Mouse (Mus musculus) small intestine, adult 2 months (tissue): ENCODE data around the gene Suv39h1.

Experiments used
- CTCF ChIP-seq: fragments of 200-500 bp; IDR thresholded peaks from 2 replicates; pipeline ENCODE4 v1.5.1; 2012; ENCODE audit warnings: low read depth, mild to moderate bottlenecking, control low read depth, inconsistent platforms, low read length, moderate library complexity, mixed read lengths; ENCODE audit not compliant: insufficient replicate concordance, insufficient read length; ENCODE audit errors: extremely low read depth
- POLR2A ChIP-seq: fragments of 200-500 bp; IDR thresholded peaks from 2 replicates; pipeline ENCODE4 v1.6.1; 2012; ENCODE audit warnings: low read depth, mild to moderate bottlenecking, control low read depth, inconsistent platforms, low read length, moderate library complexity

DNA sequence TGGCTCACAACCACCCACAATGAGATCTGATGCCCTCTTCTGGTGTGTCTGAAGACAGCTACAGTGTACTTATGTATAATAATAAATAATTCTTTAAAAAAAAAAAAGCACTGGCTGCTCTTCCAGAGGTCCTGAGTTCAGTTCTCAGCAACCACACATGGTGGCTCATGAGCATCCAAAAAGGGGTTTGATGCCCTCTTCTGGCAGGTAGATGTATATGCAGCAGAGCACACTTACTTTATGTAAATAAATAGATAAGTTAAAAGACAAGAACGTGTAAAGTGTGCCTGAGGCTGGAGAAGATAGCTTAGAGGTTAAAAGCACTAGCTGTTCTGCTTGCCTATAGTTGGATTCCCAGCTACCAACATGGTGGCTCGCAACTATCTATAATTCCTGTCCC lies 49.8 kb downstream of the Suv39h1 start:
- TF ChIP-seq CTCF, result no peak
- TF ChIP-seq POLR2A, result no peak
